Mouse (Mus musculus): Measurements from ENCODE around the gene Cbll1. TPM values are rescaled to one million over a fixed set of nuclear protein-coding genes. Genes with fewer than 3 reads are reported as not detected.
A peak's percentile ranks its signal among the peaks of the same experiment; 100 is the strongest.

Cbll1 gene
- 10.4 and 12.0 TPM in 2 replicates for polyA plus RNA-seq (2015; fragmentation: Nextera tagmentation; extraction: Ambion mirVana)

DNA sequence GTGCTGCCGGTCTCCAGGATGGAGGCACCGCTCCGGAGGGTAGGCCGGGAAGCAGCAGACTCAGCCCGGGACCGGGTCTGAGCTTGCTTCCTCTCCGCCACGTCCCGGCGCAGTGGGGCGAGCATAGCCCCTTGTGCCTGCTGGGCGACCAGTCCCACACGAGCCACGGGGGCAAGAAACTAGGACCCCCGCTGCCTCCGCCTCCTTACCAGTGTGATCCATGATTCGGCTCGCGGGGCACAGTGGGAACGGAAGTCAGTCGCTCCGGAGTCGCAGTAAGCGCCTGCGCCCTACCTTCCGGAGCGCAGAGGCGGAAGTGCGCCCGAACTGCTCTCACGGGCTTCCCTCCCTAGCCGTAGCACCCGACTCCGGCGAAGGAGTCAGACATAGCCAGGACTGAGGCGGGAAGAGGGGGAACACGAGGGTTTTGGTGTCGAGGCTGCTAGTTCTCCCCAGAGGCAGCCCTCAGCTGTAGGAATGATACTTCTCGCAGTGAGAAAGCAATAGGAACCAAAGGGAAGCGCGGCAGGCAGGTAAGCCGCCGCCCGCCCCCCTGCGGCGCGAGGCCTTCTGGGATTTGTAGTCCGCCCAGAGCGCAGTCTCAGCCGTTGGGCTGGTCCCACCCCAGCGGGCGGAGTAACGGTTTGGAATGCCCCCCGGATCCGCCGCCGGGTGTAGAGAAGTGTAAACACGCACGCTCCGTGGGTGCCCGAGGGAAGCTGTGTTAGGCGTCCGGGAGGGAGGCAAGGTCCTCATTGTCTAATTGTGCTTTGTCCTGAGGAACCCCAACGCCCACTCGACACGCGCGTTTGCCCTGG is at the start of gene Cbll1:
TSS of gene Cbll1 (minus strand) at position 303 of the 818 bp plus-strand sequence.
- H3K4me1 ChIP-seq: peaks cover 12% of the 10 kb centered on the region
- no peaks in the 10 kb centered on the region for H3K27me3 ChIP-seq
- peak within 1 kb of the TSS; percentile 86 for H3K27ac ChIP-seq
- peak within 1 kb of the TSS; percentile 84 for H3K4me3 ChIP-seq
- peak; percentile 99 for ATAC-seq (ENCODE audit: borderline replicate concordance, extremely low read depth, low FRiP score, low TSS enrichment)
- H3K9ac ChIP-seq: peak within 1 kb of the TSS; percentile 83
- under 1% methylated on average over 68 of the region's 68 CpGs for WGBS
- peaks cover under 1% of the 10 kb centered on the region; the same call in 1 of the 2 replicates for H3K36me3 ChIP-seq
- H3K9me3 ChIP-seq: no peaks in the 10 kb centered on the region
- peak within 1 kb of the TSS; percentile 59 for H3K4me2 ChIP-seq

DNA sequence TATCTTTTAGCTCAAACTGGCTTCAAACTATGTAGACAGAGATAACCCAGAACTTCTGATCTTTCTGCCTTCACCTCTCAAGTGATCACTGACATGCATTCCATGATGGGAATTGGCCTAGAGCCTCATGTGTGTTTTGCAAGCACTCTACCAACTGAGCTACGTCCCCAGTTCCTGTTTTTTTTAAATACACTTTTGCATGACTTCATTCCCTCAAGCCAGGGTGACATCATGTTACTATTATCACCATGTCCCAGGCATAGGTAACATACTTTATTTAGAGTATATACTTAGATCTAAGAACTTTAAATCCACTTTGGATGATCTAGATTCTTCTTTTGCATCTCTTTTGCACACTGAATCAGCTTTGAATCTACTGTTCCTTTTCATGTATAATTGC is 46.6 kb upstream of the Cbll1 start:
- Histone ChIP-seq H3K36me3 (no peaks in the 10 kb centered on the region), H3K4me2 (no peak overlapping the region), H3K9me3 (no peaks in the 10 kb centered on the region), H3K27ac (no peak overlapping the region), H3K4me3 (no peak overlapping the region), H3K27me3 (no peaks in the 10 kb centered on the region), H3K4me1 (no peaks in the 10 kb centered on the region), H3K9ac (no peak overlapping the region)
- WGBS: 22% methylated on average over 1 of the region's 1 CpGs
- ATAC-seq (ENCODE audit: borderline replicate concordance, extremely low read depth, low FRiP score, low TSS enrichment): no peak

DNA sequence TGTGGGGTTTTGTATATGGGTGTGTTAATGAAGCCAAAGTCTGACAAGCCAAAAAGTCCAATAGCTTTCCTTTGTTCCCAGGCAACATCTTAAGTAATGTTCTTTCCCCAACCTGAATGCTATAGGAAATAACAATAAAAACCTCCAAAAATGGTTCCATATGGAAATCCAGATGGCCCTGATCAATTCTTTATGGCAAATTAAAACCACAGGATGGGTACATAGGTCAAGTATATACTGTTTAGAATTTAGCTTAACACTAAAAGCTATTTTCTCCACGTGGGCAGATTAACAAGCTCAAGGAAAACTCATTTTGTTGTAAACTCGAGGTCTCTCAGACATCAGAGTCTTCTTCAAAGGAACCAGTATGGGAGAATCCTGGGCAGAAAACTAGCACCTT is 45.8 kb upstream of the Cbll1 start:
- H3K27ac ChIP-seq: no peak overlapping the region
- H3K4me2 ChIP-seq: no peak overlapping the region
- no peak for ATAC-seq (ENCODE audit: borderline replicate concordance, extremely low read depth, low FRiP score, low TSS enrichment)
- H3K4me3 ChIP-seq: no peak overlapping the region
- no peaks in the 10 kb centered on the region for H3K27me3 ChIP-seq
- no peaks in the 10 kb centered on the region for H3K36me3 ChIP-seq
- 48% methylated on average over 2 of the region's 2 CpGs for WGBS
- no peak overlapping the region for H3K9ac ChIP-seq
- H3K4me1 ChIP-seq: no peaks in the 10 kb centered on the region
- no peaks in the 10 kb centered on the region for H3K9me3 ChIP-seq

DNA sequence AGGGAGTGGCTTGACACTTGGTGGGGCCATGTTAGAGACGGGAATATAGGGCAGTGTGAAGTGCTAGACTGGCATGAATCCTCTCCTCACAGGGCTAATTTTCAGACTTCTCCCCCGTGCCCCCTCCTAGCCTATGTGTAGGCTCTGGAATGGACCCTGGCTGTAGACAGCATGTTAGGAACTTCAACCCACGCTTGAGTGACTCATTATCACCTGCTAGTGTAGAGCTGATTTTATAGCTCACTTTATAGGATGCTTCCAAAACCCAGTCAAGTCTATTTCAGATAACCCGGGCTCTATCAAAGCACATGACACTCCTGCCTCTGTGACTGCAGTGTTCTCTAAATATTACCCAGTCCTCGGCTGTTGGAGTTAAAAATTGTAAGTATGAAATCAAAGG is 42.1 kb upstream of the Cbll1 start:
- WGBS: 67% methylated on average over 5 of the region's 5 CpGs
- H3K4me1 ChIP-seq: no peaks in the 10 kb centered on the region
- H3K36me3 ChIP-seq: no peaks in the 10 kb centered on the region
- H3K27ac ChIP-seq: no peak overlapping the region
- H3K4me2 ChIP-seq: no peak overlapping the region
- no peaks in the 10 kb centered on the region for H3K27me3 ChIP-seq
- H3K9ac ChIP-seq: no peak overlapping the region
- H3K9me3 ChIP-seq: no peaks in the 10 kb centered on the region
- no peak overlapping the region for H3K4me3 ChIP-seq
- ATAC-seq (ENCODE audit: borderline replicate concordance, extremely low read depth, low FRiP score, low TSS enrichment): no peak

DNA sequence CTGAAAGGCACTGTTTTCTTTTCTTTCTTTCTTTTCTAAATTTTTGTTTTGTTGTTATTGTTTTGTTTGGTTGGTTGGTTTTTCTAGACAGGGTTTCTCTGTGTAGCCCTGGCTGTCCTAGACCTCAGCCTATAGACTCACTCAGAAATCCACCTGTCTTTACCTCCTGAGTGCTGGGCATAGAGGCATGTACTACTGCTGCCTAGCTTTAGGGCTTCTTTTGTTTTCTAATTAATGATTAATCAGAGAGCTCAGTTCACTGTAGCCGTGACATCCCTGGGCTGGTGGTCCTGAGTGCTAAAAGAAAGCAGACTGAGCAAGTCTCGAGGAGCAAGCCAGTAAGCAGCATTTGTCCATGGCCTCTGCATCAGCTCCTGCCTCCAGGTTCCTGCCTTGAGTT is 40.4 kb upstream of the Cbll1 start:
- H3K27ac ChIP-seq: no peak overlapping the region
- no peaks in the 10 kb centered on the region for H3K36me3 ChIP-seq
- no peak overlapping the region for H3K4me2 ChIP-seq
- H3K4me1 ChIP-seq: no peaks in the 10 kb centered on the region
- H3K4me3 ChIP-seq: no peak overlapping the region
- WGBS: 46% methylated on average over 2 of the region's 2 CpGs
- no peaks in the 10 kb centered on the region for H3K27me3 ChIP-seq
- no peak overlapping the region for H3K9ac ChIP-seq
- no peak for ATAC-seq (ENCODE audit: borderline replicate concordance, extremely low read depth, low FRiP score, low TSS enrichment)
- no peaks in the 10 kb centered on the region for H3K9me3 ChIP-seq

DNA sequence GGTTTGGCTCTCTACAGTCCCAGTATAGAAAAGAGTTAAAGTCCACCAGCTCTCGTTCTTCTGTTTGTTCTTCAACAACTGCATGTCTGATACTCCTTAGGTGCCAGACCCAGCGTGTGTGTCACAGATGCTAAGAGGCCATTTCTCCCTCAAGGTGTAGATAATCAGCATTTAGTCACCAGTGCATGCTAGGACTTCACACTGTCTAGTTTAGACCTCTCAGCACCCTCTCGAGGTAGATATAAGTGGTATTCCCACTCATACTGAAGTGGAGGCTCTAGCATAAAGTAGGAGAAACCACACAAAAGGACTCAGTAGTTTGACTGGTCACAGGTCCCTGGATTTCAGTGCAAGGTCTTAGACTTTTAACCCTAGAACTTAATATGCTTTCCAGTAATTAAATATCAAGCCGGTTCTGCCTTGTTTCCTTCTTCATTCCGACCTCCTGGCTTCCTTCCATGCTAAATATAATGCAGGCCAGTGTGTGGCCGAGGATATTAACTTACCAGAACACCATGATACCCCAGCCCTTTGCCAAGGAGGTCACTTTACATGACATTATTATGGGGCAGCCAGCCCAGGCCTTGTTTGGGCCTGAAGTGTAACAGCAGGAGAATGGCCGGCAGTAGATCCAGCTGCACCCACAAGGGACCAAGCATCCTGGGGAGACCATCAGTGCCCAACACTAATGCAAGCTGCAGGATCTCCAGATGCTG is 38.3 kb upstream of the Cbll1 start:
- Histone ChIP-seq H3K4me1 (no peaks in the 10 kb centered on the region), H3K27me3 (no peaks in the 10 kb centered on the region), H3K4me3 (no peak overlapping the region), H3K9ac (no peak overlapping the region), H3K27ac (no peak overlapping the region), H3K36me3 (no peaks in the 10 kb centered on the region), H3K4me2 (no peak overlapping the region), H3K9me3 (no peaks in the 10 kb centered on the region)
- 57% methylated on average over 7 of the region's 7 CpGs for WGBS
- no peak for ATAC-seq (ENCODE audit: borderline replicate concordance, extremely low read depth, low FRiP score, low TSS enrichment)

DNA sequence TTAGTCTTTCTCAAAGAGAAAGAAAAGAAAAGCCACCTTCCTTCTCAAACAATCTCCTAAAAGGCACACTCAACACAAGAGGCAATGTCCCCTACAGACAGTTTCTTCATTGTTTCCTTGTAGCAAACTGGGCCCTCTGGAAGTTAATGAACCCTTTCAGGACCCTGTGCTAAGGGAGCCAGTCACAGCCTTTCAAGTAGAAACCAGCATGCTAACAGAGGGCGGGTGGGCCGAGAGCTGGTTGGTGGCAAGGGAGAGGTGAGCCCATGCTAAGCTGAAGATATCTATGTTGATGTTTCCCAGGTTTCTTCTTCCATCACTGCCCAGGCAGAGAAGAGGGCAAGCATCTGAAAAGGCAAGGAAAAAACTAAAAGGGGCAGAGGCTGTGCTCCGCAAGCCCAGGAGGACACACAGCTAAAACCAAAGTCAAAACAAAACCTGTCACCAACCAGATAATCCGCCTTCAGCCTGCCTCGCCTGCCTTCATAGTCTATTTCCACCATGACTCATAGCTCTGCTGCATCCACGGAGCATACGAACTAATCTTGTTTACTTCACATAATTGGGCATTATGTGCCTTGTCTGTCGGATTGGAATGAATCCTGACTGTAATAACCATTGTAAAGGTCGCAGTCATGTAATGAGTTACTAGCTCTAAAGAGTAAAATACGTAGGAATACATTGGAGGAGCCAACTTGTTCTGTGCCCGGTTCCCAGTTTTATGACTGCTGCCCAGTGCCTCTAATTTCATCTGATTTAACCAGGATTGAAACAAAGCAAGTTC is 34.8 kb upstream of the Cbll1 start:
- Histone ChIP-seq H3K4me2 (no peak overlapping the region), H3K4me3 (no peak overlapping the region), H3K27ac (no peak overlapping the region), H3K9me3 (no peaks in the 10 kb centered on the region), H3K4me1 (no peaks in the 10 kb centered on the region), H3K36me3 (no peaks in the 10 kb centered on the region), H3K27me3 (no peaks in the 10 kb centered on the region), H3K9ac (no peak overlapping the region)
- no peak for ATAC-seq (ENCODE audit: borderline replicate concordance, extremely low read depth, low FRiP score, low TSS enrichment)
- 71% methylated on average over 11 of the region's 11 CpGs for WGBS

DNA sequence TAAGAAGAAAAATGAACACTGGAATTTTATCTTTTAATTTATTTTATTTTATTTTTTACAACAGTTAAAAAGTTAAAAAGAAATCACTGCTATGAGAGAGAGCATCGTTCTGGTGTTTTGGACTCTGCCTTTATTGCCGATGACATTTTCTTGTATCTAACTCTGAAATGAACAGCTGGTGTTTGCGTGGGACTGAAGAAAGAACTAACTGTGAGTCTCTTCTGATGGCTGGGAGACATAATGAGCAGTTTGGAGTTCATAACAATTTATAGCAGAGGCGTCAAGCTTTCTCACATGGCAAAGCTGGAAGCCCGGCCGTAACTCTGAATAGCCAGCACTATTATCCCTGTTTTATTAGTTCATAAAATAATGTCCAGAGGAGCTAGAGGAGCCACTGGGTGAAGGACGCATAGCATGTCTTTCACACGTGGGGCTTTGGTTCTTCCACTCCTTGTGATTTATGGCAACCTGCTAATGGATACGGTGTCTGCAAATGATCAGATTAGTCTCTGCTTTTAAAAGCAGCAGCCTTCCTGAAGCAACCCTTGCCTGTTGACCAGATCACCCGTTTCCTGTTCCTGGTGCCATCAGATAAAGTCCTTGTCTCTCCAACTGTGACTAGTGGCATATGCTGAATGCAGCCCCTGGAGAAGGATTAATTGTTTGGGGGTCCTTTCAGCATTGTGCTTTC is 33.9 kb upstream of the Cbll1 start:
- no peak overlapping the region for H3K4me3 ChIP-seq
- H3K27ac ChIP-seq: no peak overlapping the region
- no peak for ATAC-seq (ENCODE audit: borderline replicate concordance, extremely low read depth, low FRiP score, low TSS enrichment)
- no peak overlapping the region for H3K4me2 ChIP-seq
- no peaks in the 10 kb centered on the region for H3K4me1 ChIP-seq
- no peaks in the 10 kb centered on the region for H3K36me3 ChIP-seq
- H3K27me3 ChIP-seq: no peaks in the 10 kb centered on the region
- no peak overlapping the region for H3K9ac ChIP-seq
- WGBS: 65% methylated on average over 10 of the region's 10 CpGs
- no peaks in the 10 kb centered on the region for H3K9me3 ChIP-seq

DNA sequence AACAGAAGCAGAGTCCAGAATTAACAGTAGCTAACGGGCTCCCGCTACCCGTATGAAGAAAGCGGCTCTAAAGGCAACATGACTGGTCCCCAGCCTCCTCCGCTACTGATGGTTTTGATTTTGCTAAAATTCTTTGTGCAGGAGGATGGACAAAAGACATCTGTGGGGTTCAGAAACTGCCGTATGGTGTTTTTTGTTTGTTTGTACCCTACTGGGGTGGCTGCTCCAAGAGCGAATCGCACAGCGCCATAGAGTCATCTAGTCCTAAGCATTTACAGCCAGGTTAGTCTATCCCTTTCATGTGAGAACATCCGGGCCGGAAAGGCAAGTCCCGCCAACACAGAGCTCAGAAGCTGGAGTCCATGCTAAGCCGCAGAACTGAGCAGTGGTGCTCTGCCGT is 32.6 kb upstream of the Cbll1 start:
- Histone ChIP-seq H3K27me3 (no peaks in the 10 kb centered on the region), H3K4me2 (no peak overlapping the region), H3K9ac (no peak overlapping the region), H3K27ac (no peak overlapping the region), H3K4me1 (no peaks in the 10 kb centered on the region), H3K36me3 (no peaks in the 10 kb centered on the region), H3K9me3 (no peaks in the 10 kb centered on the region), H3K4me3 (no peak overlapping the region)
- no peak for ATAC-seq (ENCODE audit: borderline replicate concordance, extremely low read depth, low FRiP score, low TSS enrichment)
- 74% methylated on average over 14 of the region's 14 CpGs for WGBS

DNA sequence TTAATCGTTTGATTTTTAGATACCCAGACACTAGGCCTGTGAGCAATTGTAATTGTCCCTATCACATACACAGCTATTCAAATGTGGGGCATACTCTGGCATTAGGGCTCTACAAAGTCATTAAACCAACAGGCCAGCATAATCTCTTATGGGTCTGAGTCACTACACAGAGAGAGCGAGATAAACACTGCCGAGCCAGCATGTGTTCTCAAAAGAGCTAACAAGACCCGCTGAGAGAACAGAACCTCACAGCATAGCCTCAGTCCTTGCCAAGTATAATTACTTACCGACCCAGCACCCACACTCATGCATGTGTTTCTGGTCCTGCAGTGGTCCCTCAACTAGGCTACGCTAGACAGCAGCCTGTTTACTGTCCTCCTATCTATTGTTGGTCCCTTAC is 28.0 kb upstream of the Cbll1 start:
- Histone ChIP-seq H3K36me3 (no peaks in the 10 kb centered on the region), H3K27ac (no peak overlapping the region)
- ATAC-seq (ENCODE audit: borderline replicate concordance, extremely low read depth, low FRiP score, low TSS enrichment): no peak

DNA sequence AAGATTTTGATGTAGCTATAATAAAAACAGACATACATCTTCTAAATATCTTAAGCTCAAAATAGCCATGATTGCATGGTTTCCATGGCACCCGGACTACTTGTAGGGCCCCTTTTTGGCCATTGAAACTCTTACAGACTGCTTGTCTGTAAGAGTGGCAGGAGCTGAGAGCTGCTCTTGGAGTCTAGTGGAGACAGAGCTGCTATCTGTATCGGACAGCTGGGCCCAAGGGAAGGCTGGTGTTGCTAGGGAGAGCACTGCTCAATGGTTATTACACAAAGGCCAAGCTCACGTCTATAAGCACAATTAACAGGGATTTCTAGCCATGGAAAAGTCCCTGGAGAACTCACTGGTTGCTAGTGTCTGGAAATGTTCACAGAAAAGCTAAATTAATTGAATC is 22.0 kb upstream of the Cbll1 start:
- Histone ChIP-seq H3K27ac (no peak overlapping the region), H3K4me1 (0 out of 2 replicates have a peak, but pooled peaks cover 3% of the 10 kb centered on the region), H3K4me3 (no peak overlapping the region), H3K9me3 (no peaks in the 10 kb centered on the region), H3K27me3 (no peaks in the 10 kb centered on the region), H3K4me2 (no peak overlapping the region), H3K9ac (no peak overlapping the region), H3K36me3 (no peaks in the 10 kb centered on the region)
- no peak for ATAC-seq (ENCODE audit: borderline replicate concordance, extremely low read depth, low FRiP score, low TSS enrichment)
- WGBS: 58% methylated on average over 3 of the region's 3 CpGs

More for the DNA sequence above, 28.0 kb upstream of the Cbll1 start:
- H3K27me3 ChIP-seq: no peaks in the 10 kb centered on the region
- 48% methylated on average over 6 of the region's 6 CpGs for WGBS
- no peak overlapping the region for H3K4me3 ChIP-seq
- H3K4me1 ChIP-seq: no peaks in the 10 kb centered on the region
- H3K9me3 ChIP-seq: no peaks in the 10 kb centered on the region
- no peak overlapping the region for H3K4me2 ChIP-seq
- H3K9ac ChIP-seq: no peak overlapping the region
